Mouse (Mus musculus) neural tube, embryonic 13.5 days (tissue): ENCODE measurements around the gene Rapgef5. TPM values are rescaled to one million over a fixed set of nuclear protein-coding genes. Genes with fewer than 3 reads are reported as not detected.
"Not testable (repeated sequence)": the region's sequence is repeated elsewhere in the genome, so short reads cannot be mapped to it uniquely, and the experiment has no call there.

Experiments
- ATAC-seq: fragments of 200-750 bp; cut with Nextera tagmentation; 2 replicates; pipeline ENCODE4 v1.8.0; 2017; ENCODE audit warnings: low read depth, mild to moderate bottlenecking, moderate TSS enrichment, moderate library complexity
- H3K27ac ChIP-seq: fragments of 300-500 bp; sonication (generic); replicated peaks from 2 replicates; pipeline ENCODE4 v1.5.1; 2015; ENCODE audit warnings: moderate library complexity, mild to moderate bottlenecking, inconsistent platforms
- H3K27me3 ChIP-seq: fragments of 300-500 bp; sonication (generic); 2 replicates; pipeline ENCODE4 v1.6.1; 2015; ENCODE audit warnings: mild to moderate bottlenecking, inconsistent platforms
- H3K36me3 ChIP-seq: fragments of 300-500 bp; sonication (generic); 2 replicates; pipeline ENCODE4 v1.6.1; 2015; ENCODE audit warnings: mild to moderate bottlenecking, inconsistent platforms
- H3K4me1 ChIP-seq: fragments of 300-500 bp; sonication (generic); replicated peaks from 2 replicates; pipeline ENCODE4 v1.6.1; 2015; ENCODE audit warnings: inconsistent platforms
- H3K4me2 ChIP-seq: fragments of 300-500 bp; sonication (generic); 2 replicates; pipeline ENCODE4 v1.6.1; 2015; ENCODE audit warnings: inconsistent platforms, mild to moderate bottlenecking, moderate library complexity
- H3K4me3 ChIP-seq: fragments of 300-500 bp; sonication (generic); 2 replicates; pipeline ENCODE4 v1.5.1; 2015; ENCODE audit warnings: mild to moderate bottlenecking, inconsistent platforms
- H3K9ac ChIP-seq: fragments of 300-500 bp; sonication (generic); 2 replicates; pipeline ENCODE4 v1.6.1; 2015; ENCODE audit warnings: moderate library complexity, mild to moderate bottlenecking, inconsistent platforms
- H3K9me3 ChIP-seq: fragments of 300-500 bp; sonication (generic); 2 replicates; pipeline ENCODE4 v1.6.1; 2016; ENCODE audit warnings: inconsistent platforms
- WGBS: fragments of 180-500 bp; shearing (Covaris S2); methylation state at CpG from one replicate; pipeline ENCODE4 v1.1.7; 2015; 5-methylcytosine and 5-hydroxymethylcytosine counted together
- polyA plus RNA-seq: library from polyadenylated mRNA; unstranded; fragments of >200 nt; fragmentation: Nextera tagmentation; extraction: Ambion mirVana; gene quantifications from 2 replicates; pipeline ENCODE4 v1.2.1, GENCODE M21; 2015

The Rapgef5 gene
- polyA plus RNA-seq, 1 experiment from 2014 or later, result 32.9 TPM

GRCm38 (mm10) chr12:117764839-117765238 is 248.6 kb downstream of the Rapgef5 start:
- Histone ChIP-seq H3K4me3 (no peak overlapping the region), H3K4me2 (no peak overlapping the region), H3K36me3 (0 out of 2 replicates have a peak, but pooled peaks cover 2% of the 10 kb centered on the region), H3K9me3 (no peaks in the 10 kb centered on the region), H3K9ac (no peak overlapping the region), H3K27ac (no peak overlapping the region), H3K4me1 (peaks cover 9% of the 10 kb centered on the region), H3K27me3 (peaks cover 9% of the 10 kb centered on the region; the same call in 1 of the 2 replicates)
- 8% methylated on average over 7 of the region's 7 CpGs for WGBS
- ATAC-seq, result peak; percentile 60; the same call in 1 of the 2 replicates

GRCm38 (mm10) chr12:117769113-117769512 is 252.8 kb downstream of the Rapgef5 start:
- Histone ChIP-seq H3K36me3 (no peaks in the 10 kb centered on the region), H3K9ac (no peak overlapping the region), H3K27me3 (peaks cover 32% of the 10 kb centered on the region), H3K27ac (no peak overlapping the region), H3K9me3 (no peaks in the 10 kb centered on the region), H3K4me3 (no peak overlapping the region), H3K4me1 (no peaks in the 10 kb centered on the region), H3K4me2 (no peak overlapping the region)
- 0 out of 2 replicates have a peak, but pooled peaks have one; percentile 17 for ATAC-seq
- 5% methylated on average over 5 of the region's 5 CpGs for WGBS

GRCm38 (mm10) chr12:117770211-117770610 is 253.9 kb downstream of the Rapgef5 start:
- H3K36me3 ChIP-seq, result no peaks in the 10 kb centered on the region

GRCm38 (mm10) chr12:117771156-117771555 is 254.9 kb downstream of the Rapgef5 start:
- Histone ChIP-seq H3K9me3 (no peaks in the 10 kb centered on the region), H3K4me1 (no peaks in the 10 kb centered on the region), H3K36me3 (no peaks in the 10 kb centered on the region), H3K27me3 (peaks cover 45% of the 10 kb centered on the region), H3K4me2 (no peak overlapping the region), H3K9ac (no peak overlapping the region), H3K27ac (no peak overlapping the region), H3K4me3 (no peak overlapping the region)
- 84% methylated on average over 4 of the region's 4 CpGs for WGBS
- ATAC-seq, result no peak

More at GRCm38 (mm10) chr12:117770211-117770610, 253.9 kb downstream of the Rapgef5 start:
- Histone ChIP-seq H3K27ac (no peak overlapping the region), H3K27me3 (peaks cover 40% of the 10 kb centered on the region), H3K9me3 (no peaks in the 10 kb centered on the region), H3K9ac (no peak overlapping the region), H3K4me1 (no peaks in the 10 kb centered on the region), H3K4me3 (no peak overlapping the region), H3K4me2 (no peak overlapping the region)
- 28% methylated on average over 2 of the region's 2 CpGs for WGBS
- no peak for ATAC-seq

GRCm38 (mm10) chr12:117772638-117773037 is 256.4 kb downstream of the Rapgef5 start:
- Histone ChIP-seq H3K9me3 (no peaks in the 10 kb centered on the region), H3K9ac (no peak overlapping the region), H3K27ac (no peak overlapping the region), H3K4me1 (no peaks in the 10 kb centered on the region), H3K36me3 (no peaks in the 10 kb centered on the region), H3K27me3 (peaks cover 55% of the 10 kb centered on the region), H3K4me2 (no peak overlapping the region), H3K4me3 (no peak overlapping the region)
- ATAC-seq, result peak; percentile 74
- 0% methylated on average over 2 of the region's 2 CpGs for WGBS

GRCm38 (mm10) chr12:117776841-117777240 is 260.6 kb downstream of the Rapgef5 start:
- Histone ChIP-seq H3K4me2 (no peak overlapping the region), H3K36me3 (no peaks in the 10 kb centered on the region), H3K4me3 (no peak overlapping the region), H3K27me3 (peaks cover 29% of the 10 kb centered on the region), H3K9ac (no peak overlapping the region), H3K4me1 (no peaks in the 10 kb centered on the region), H3K27ac (no peak overlapping the region), H3K9me3 (no peaks in the 10 kb centered on the region)
- WGBS, result 71% methylated on average over 5 of the region's 5 CpGs
- ATAC-seq, result no peak

- Histone ChIP-seq H3K4me3 (no peak overlapping the region), H3K4me2 (no peak overlapping the region), H3K27ac (no peak overlapping the region), H3K4me1 (no peaks in the 10 kb centered on the region), H3K9me3 (no peaks in the 10 kb centered on the region), H3K36me3 (no peaks in the 10 kb centered on the region), H3K9ac (no peak overlapping the region), H3K27me3 (peaks cover 16% of the 10 kb centered on the region; the same call in 1 of the 2 replicates)
- ATAC-seq, result no peak
- WGBS, result 49% methylated on average over 2 of the region's 2 CpGs
These were observed 265.1 kb downstream of the Rapgef5 start for GRCm38 (mm10) chr12:117781360-117781759.

GRCm38 (mm10) chr12:117783426-117783825 is 267.1 kb downstream of the Rapgef5 start:
- Histone ChIP-seq H3K4me3 (no peak overlapping the region), H3K36me3 (no peaks in the 10 kb centered on the region), H3K9me3 (no peaks in the 10 kb centered on the region), H3K27me3 (peaks cover 26% of the 10 kb centered on the region), H3K9ac (no peak overlapping the region), H3K4me2 (no peak overlapping the region), H3K4me1 (peaks cover 3% of the 10 kb centered on the region; the same call in 1 of the 2 replicates), H3K27ac (no peak overlapping the region)
- ATAC-seq, result no peak
- 22% methylated on average over 1 of the region's 1 CpGs for WGBS

GRCm38 (mm10) chr12:117786621-117787020 is 270.3 kb downstream of the Rapgef5 start:
- H3K9ac ChIP-seq, result no peak overlapping the region
- WGBS, result 28% methylated on average over 6 of the region's 6 CpGs
- H3K4me3 ChIP-seq, result no peak overlapping the region
- peaks cover 10% of the 10 kb centered on the region for H3K4me1 ChIP-seq
- H3K9me3 ChIP-seq, result no peaks in the 10 kb centered on the region
- H3K27me3 ChIP-seq, result peaks cover 40% of the 10 kb centered on the region
- ATAC-seq, result no peak
- H3K4me2 ChIP-seq, result no peak overlapping the region
- H3K27ac ChIP-seq, result no peak overlapping the region
- no peaks in the 10 kb centered on the region for H3K36me3 ChIP-seq

GRCm38 (mm10) chr12:117788513-117789011 is 272.3 kb downstream of the Rapgef5 start:
- no peaks in the 10 kb centered on the region for H3K9me3 ChIP-seq
- ATAC-seq, result peak; percentile 72
- peak overlapping the region; percentile 25 for H3K4me3 ChIP-seq
- 6% methylated on average over 24 of the region's 24 CpGs for WGBS
- H3K27ac ChIP-seq, result no peak overlapping the region
- H3K36me3 ChIP-seq, result no peaks in the 10 kb centered on the region
- peak overlapping the region; percentile 56 for H3K4me2 ChIP-seq
- peak overlapping the region; percentile 48 for H3K9ac ChIP-seq
- peaks cover 10% of the 10 kb centered on the region for H3K4me1 ChIP-seq
- H3K27me3 ChIP-seq, result peaks cover 58% of the 10 kb centered on the region

GRCm38 (mm10) chr12:117789017-117789416 is 272.7 kb downstream of the Rapgef5 start:
- 0 out of 2 replicates have a peak, but pooled peaks have one; percentile 23 for ATAC-seq
- WGBS, result 19% methylated on average over 7 of the region's 7 CpGs

GRCm38 (mm10) chr12:117795303-117795702 is 279.0 kb downstream of the Rapgef5 start:
- WGBS, result 61% methylated on average over 4 of the region's 4 CpGs
- no peak for ATAC-seq
- peaks cover 58% of the 10 kb centered on the region for H3K27me3 ChIP-seq
- H3K4me1 ChIP-seq, result 0 out of 2 replicates have a peak, but pooled peaks cover 4% of the 10 kb centered on the region
- H3K27ac ChIP-seq, result no peak overlapping the region
- H3K9me3 ChIP-seq, result no peaks in the 10 kb centered on the region
- no peaks in the 10 kb centered on the region for H3K36me3 ChIP-seq
- H3K9ac ChIP-seq, result no peak overlapping the region
- H3K4me2 ChIP-seq, result no peak overlapping the region
- H3K4me3 ChIP-seq, result no peak overlapping the region

More at GRCm38 (mm10) chr12:117789017-117789416, 272.7 kb downstream of the Rapgef5 start:
- H3K36me3 ChIP-seq, result no peaks in the 10 kb centered on the region
- 0 out of 2 replicates have a peak overlapping the region, but pooled peaks have one; percentile 25 for H3K4me3 ChIP-seq
- peak overlapping the region; percentile 56 for H3K4me2 ChIP-seq
- H3K27me3 ChIP-seq, result peaks cover 62% of the 10 kb centered on the region
- H3K27ac ChIP-seq, result no peak overlapping the region
- no peak overlapping the region for H3K9ac ChIP-seq
- H3K9me3 ChIP-seq, result no peaks in the 10 kb centered on the region
- peaks cover 10% of the 10 kb centered on the region for H3K4me1 ChIP-seq

- not testable (repeated sequence) for H3K9me3 ChIP-seq, H3K27ac ChIP-seq, H3K36me3 ChIP-seq, H3K4me3 ChIP-seq, H3K4me2 ChIP-seq, H3K9ac ChIP-seq, ATAC-seq
- Histone ChIP-seq H3K4me1 (peaks cover 36% of the 10 kb centered on the region), H3K27me3 (peaks cover 31% of the 10 kb centered on the region)
- 89% methylated on average over 1 of the region's 6 CpGs for WGBS
These were observed 287.7 kb downstream of the Rapgef5 start, which contains the start of gene Cdca7l for GRCm38 (mm10) chr12:117803989-117804388. Cdca7l (plus strand) TSS chr12:117804289.
